Mouse (Mus musculus) limb, embryonic 11.5 days (tissue): ENCODE measurements around the gene Gm11037. TPM values are rescaled to one million over a fixed set of nuclear protein-coding genes. Genes with fewer than 3 reads are reported as not detected.

ENCODE experiments used
- ATAC-seq: fragments of 200-750 bp; cut with Nextera tagmentation; 2 replicates; pipeline ENCODE4 v1.8.0; 2017; ENCODE audit warnings: low read depth; ENCODE audit not compliant: insufficient number of reproducible peaks, low FRiP score, low TSS enrichment
- DNase-seq: peaks from one replicate; pipeline ENCODE4 v3.0.0-alpha.2; 2015; ENCODE audit warnings: low spot score
- H3K27ac ChIP-seq: fragments of 300-500 bp; sonication (generic); replicated peaks from 2 replicates; pipeline ENCODE4 v1.5.1; 2014; ENCODE audit warnings: low read depth, mild to moderate bottlenecking, low read length
- H3K27me3 ChIP-seq: fragments of 300-500 bp; sonication (generic); 2 replicates; pipeline ENCODE4 v1.6.1; 2014; ENCODE audit warnings: mild to moderate bottlenecking, low read length, mixed read lengths; ENCODE audit not compliant: control insufficient read depth, insufficient read depth
- H3K36me3 ChIP-seq: fragments of 300-500 bp; sonication (generic); 2 replicates; pipeline ENCODE4 v1.6.1; 2014; ENCODE audit warnings: mild to moderate bottlenecking, low read length, moderate library complexity, mixed read lengths; ENCODE audit not compliant: control insufficient read depth, insufficient read depth
- H3K4me1 ChIP-seq: fragments of 300-500 bp; sonication (generic); 2 replicates; pipeline ENCODE4 v1.6.1; 2014; ENCODE audit warnings: low read length, mixed read lengths; ENCODE audit not compliant: control insufficient read depth, insufficient read depth
- H3K4me2 ChIP-seq: fragments of 300-500 bp; sonication (generic); 2 replicates; pipeline ENCODE4 v1.6.1; 2014; ENCODE audit warnings: low read depth, mild to moderate bottlenecking, moderate library complexity; ENCODE audit not compliant: severe bottlenecking
- H3K4me3 ChIP-seq: fragments of 300-500 bp; sonication (generic); 2 replicates; pipeline ENCODE4 v1.5.1; 2014; ENCODE audit warnings: low read depth, low read length
- H3K9ac ChIP-seq: fragments of 300-500 bp; sonication (generic); 2 replicates; pipeline ENCODE4 v1.6.1; 2014; ENCODE audit warnings: mild to moderate bottlenecking, low read length
- H3K9me3 ChIP-seq: fragments of 300-500 bp; sonication (generic); 2 replicates; pipeline ENCODE4 v1.6.1; 2016; ENCODE audit warnings: low read length; ENCODE audit not compliant: control insufficient read depth
- WGBS: fragments of 180-500 bp; shearing (Covaris S2); extraction: QIAGEN DNeasy Blood & Tissue Kit; methylation state at CpG from one replicate; pipeline ENCODE4 v1.1.7; 2014; 5-methylcytosine and 5-hydroxymethylcytosine counted together
- polyA plus RNA-seq: library from polyadenylated mRNA; unstranded; fragments of >200 nt; fragmentation: Nextera tagmentation; extraction: Ambion mirVana; gene quantifications from 2 replicates; pipeline ENCODE4 v1.2.1, GENCODE M21; 2014

The Gm11037 gene
- polyA plus RNA-seq, 1 experiment from 2014 or later: not detected

- no peak overlapping the region for H3K27ac ChIP-seq
- no peaks in the 10 kb centered on the region for H3K27me3 ChIP-seq
- 87% methylated on average over 9 of the region's 9 CpGs for WGBS
- no peaks in the 10 kb centered on the region for H3K36me3 ChIP-seq
- no peaks in the 10 kb centered on the region for H3K9me3 ChIP-seq
- no peak overlapping the region for H3K9ac ChIP-seq
- peaks cover 23% of the 10 kb centered on the region for H3K4me1 ChIP-seq
- DNase-seq (no peak), ATAC-seq (no peak)
- no peak overlapping the region for H3K4me3 ChIP-seq
- no peak overlapping the region for H3K4me2 ChIP-seq
Measured at GRCm38 (mm10) chr2:131125157-131125963, 7.9 kb upstream of the Gm11037 start.

GRCm38 (mm10) chr2:131125964-131126815 is 7.1 kb upstream of the Gm11037 start:
- peak overlapping the region; percentile 59 for H3K4me2 ChIP-seq
- H3K9ac ChIP-seq: peak overlapping the region; percentile 82
- no peaks in the 10 kb centered on the region for H3K27me3 ChIP-seq
- peaks cover 23% of the 10 kb centered on the region for H3K4me1 ChIP-seq
- H3K9me3 ChIP-seq: no peaks in the 10 kb centered on the region
- no peak overlapping the region for H3K4me3 ChIP-seq
- peak overlapping the region; percentile 79 for H3K27ac ChIP-seq
- DNase-seq (no peak), ATAC-seq (0 out of 2 replicates have a peak, but pooled peaks have one; percentile 2)
- H3K36me3 ChIP-seq: no peaks in the 10 kb centered on the region
- WGBS: 30% methylated on average over 9 of the region's 9 CpGs

- H3K9ac ChIP-seq: peak within 1 kb of the TSS; percentile 82
- peak; percentile 90 for DNase-seq
- WGBS: under 1% methylated on average over 26 of the region's 28 CpGs
- H3K27ac ChIP-seq: peak within 1 kb of the TSS; percentile 79
- no peaks in the 10 kb centered on the region for H3K27me3 ChIP-seq
- no peaks in the 10 kb centered on the region for H3K9me3 ChIP-seq
- peak within 1 kb of the TSS; percentile 55 for H3K4me3 ChIP-seq
- H3K4me2 ChIP-seq: peak within 1 kb of the TSS; percentile 59
- H3K4me1 ChIP-seq: peaks cover 23% of the 10 kb centered on the region
- H3K36me3 ChIP-seq: no peaks in the 10 kb centered on the region
- peak; percentile 96 for ATAC-seq
Measured at GRCm38 (mm10) chr2:131127161-131127730, 6.1 kb upstream of the Gm11037 start, which contains the start of gene Hspa12b. Gene Hspa12b, plus strand, starts transcription at chr2:131127280.

- WGBS: 74% methylated on average over 5 of the region's 5 CpGs
- Histone ChIP-seq H3K9me3 (no peaks in the 10 kb centered on the region), H3K4me2 (peak overlapping the region; percentile 59), H3K4me1 (peaks cover 23% of the 10 kb centered on the region), H3K4me3 (peak overlapping the region; percentile 55), H3K27me3 (no peaks in the 10 kb centered on the region), H3K27ac (no peak overlapping the region), H3K36me3 (no peaks in the 10 kb centered on the region), H3K9ac (peak overlapping the region; percentile 82)
- no peak for DNase-seq
- ATAC-seq: no peak
Measured at GRCm38 (mm10) chr2:131128211-131128610, 5.1 kb upstream of the Gm11037 start.

- H3K27ac ChIP-seq: no peak overlapping the region
- H3K4me2 ChIP-seq: peak overlapping the region; percentile 59
Measured at GRCm38 (mm10) chr2:131128636-131129157, 4.6 kb upstream of the Gm11037 start.

GRCm38 (mm10) chr2:131129836-131130235 is 3.5 kb upstream of the Gm11037 start:
- H3K27ac ChIP-seq: no peak overlapping the region
- no peak overlapping the region for H3K4me3 ChIP-seq
- H3K9me3 ChIP-seq: no peaks in the 10 kb centered on the region

More at GRCm38 (mm10) chr2:131128636-131129157, 4.6 kb upstream of the Gm11037 start:
- DNase-seq (no peak), ATAC-seq (no peak)
- H3K4me1 ChIP-seq: peaks cover 23% of the 10 kb centered on the region
- H3K27me3 ChIP-seq: no peaks in the 10 kb centered on the region
- no peak overlapping the region for H3K4me3 ChIP-seq
- H3K9me3 ChIP-seq: no peaks in the 10 kb centered on the region
- WGBS: 86% methylated on average over 3 of the region's 3 CpGs
- H3K9ac ChIP-seq: no peak overlapping the region; the same call in 1 of the 2 replicates
- H3K36me3 ChIP-seq: no peaks in the 10 kb centered on the region

GRCm38 (mm10) chr2:131130849-131131248 is 2.4 kb upstream of the Gm11037 start:
- no peaks in the 10 kb centered on the region for H3K9me3 ChIP-seq
- H3K4me3 ChIP-seq: no peak overlapping the region
- ATAC-seq (no peak), DNase-seq (no peak)
- peaks cover 6% of the 10 kb centered on the region; the same call in 1 of the 2 replicates for H3K36me3 ChIP-seq
- no peak overlapping the region for H3K4me2 ChIP-seq
- no peaks in the 10 kb centered on the region for H3K27me3 ChIP-seq
- H3K9ac ChIP-seq: no peak overlapping the region
- no peak overlapping the region for H3K27ac ChIP-seq
- peaks cover 37% of the 10 kb centered on the region for H3K4me1 ChIP-seq
- 89% methylated on average over 2 of the region's 2 CpGs for WGBS

More at GRCm38 (mm10) chr2:131129836-131130235, 3.5 kb upstream of the Gm11037 start:
- no peaks in the 10 kb centered on the region for H3K27me3 ChIP-seq
- 81% methylated on average over 5 of the region's 5 CpGs for WGBS
- ATAC-seq (no peak), DNase-seq (no peak)
- H3K36me3 ChIP-seq: peaks cover 6% of the 10 kb centered on the region; the same call in 1 of the 2 replicates
- H3K4me1 ChIP-seq: peaks cover 31% of the 10 kb centered on the region
- no peak overlapping the region for H3K9ac ChIP-seq
- H3K4me2 ChIP-seq: no peak overlapping the region
